Mouse (Mus musculus): ENCODE data around the gene Dusp21. TPM values are rescaled to one million over a fixed set of nuclear protein-coding genes. Genes with fewer than 3 reads are reported as not detected.

Dusp21 gene
- polyA plus RNA-seq (2015; fragmentation: Nextera tagmentation; extraction: Ambion mirVana), result not detected in 2 replicates

DNA sequence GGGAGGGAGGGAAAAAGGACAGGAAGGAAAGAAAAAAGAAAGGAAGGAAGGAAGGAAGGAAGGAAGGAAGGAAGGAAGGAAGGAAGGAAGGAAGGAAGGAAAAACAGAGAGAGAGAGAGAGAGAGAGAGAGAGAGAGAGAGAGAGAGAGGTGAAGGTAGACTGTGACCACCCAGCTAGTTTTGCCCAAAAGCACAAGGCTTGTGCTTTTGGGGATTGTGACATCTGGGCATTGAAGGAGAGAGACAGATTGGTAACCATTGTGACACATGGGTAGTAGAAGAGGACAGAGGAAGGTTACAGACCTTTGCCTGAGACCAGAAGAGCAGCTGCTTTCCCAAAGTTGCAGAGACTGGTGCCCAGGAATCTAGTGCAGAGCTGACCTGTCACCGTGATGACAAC is at the start of gene Dusp21:
Gene Dusp21 (plus strand): TSS at position 301 of the 400 bp plus-strand sequence.
- H3K27ac ChIP-seq (ENCODE audit: low read length), result no peak within 1 kb of the TSS
- no peak within 1 kb of the TSS for H3K4me3 ChIP-seq (ENCODE audit: low read length)
- H3K27me3 ChIP-seq (replicated peaks; ENCODE audit: control insufficient read depth, insufficient read depth, low read length), result no peaks in the 10 kb centered on the region
- no peak within 1 kb of the TSS for H3K4me2 ChIP-seq (ENCODE audit: low read depth, low read length)
- no peaks in the 10 kb centered on the region for H3K36me3 ChIP-seq (ENCODE audit: control insufficient read depth, insufficient read depth, low read length)
- no peaks in the 10 kb centered on the region for H3K9me3 ChIP-seq (ENCODE audit: control insufficient read depth, low read length)
- 96% methylated on average over 1 of the region's 1 CpGs for WGBS
- no peak within 1 kb of the TSS for H3K9ac ChIP-seq (ENCODE audit: low read depth, low read length)
- ATAC-seq, result no peak
- H3K4me1 ChIP-seq (ENCODE audit: control insufficient read depth, insufficient read depth, low read length), result no peaks in the 10 kb centered on the region

DNA sequence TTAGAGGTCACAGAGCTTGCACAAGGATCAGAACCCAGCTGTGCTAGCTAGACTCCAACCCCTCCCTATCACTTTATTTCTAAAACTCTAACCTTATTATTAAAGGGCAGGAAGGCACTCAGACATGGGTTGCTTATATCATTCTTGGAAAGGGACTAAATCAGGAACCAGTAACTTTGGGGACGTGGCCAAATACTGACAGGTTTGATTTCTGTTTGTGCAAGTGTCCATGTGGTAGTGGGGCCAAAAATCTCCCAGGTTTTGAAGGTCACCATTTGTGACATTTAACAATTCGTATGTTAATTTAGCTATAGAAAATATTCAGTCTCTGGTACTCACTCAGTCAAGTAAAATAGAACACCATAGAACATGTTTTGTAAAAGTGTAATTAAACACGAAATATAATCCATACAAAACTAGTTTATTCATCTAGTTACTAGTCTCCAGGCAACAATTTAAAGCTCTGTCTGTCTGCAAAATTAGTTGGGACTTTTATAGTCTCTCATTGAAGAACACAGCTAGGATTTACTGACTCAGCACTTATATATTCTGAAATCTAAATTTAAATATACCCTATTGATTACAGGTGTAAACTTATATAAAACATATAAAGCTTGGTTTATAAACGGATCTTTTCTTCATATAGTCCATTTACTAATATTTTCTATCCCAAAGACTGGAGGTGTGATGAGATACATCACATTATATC is 15.2 kb downstream of the Dusp21 start:
- Histone ChIP-seq H3K9ac (ENCODE audit: low read depth, low read length) (no peak overlapping the region), H3K4me1 (ENCODE audit: control insufficient read depth, insufficient read depth, low read length) (no peaks in the 10 kb centered on the region), H3K27ac (ENCODE audit: low read length) (no peak overlapping the region), H3K36me3 (ENCODE audit: control insufficient read depth, insufficient read depth, low read length) (no peaks in the 10 kb centered on the region), H3K4me3 (ENCODE audit: low read length) (no peak overlapping the region), H3K9me3 (ENCODE audit: control insufficient read depth, low read length) (no peaks in the 10 kb centered on the region), H3K27me3 (replicated peaks; ENCODE audit: control insufficient read depth, insufficient read depth, low read length) (no peaks in the 10 kb centered on the region), H3K4me2 (ENCODE audit: low read depth, low read length) (no peak overlapping the region; the same call in 1 of the 2 replicates)
- no peak for ATAC-seq
- 67% methylated on average over 4 of the region's 4 CpGs for WGBS

DNA sequence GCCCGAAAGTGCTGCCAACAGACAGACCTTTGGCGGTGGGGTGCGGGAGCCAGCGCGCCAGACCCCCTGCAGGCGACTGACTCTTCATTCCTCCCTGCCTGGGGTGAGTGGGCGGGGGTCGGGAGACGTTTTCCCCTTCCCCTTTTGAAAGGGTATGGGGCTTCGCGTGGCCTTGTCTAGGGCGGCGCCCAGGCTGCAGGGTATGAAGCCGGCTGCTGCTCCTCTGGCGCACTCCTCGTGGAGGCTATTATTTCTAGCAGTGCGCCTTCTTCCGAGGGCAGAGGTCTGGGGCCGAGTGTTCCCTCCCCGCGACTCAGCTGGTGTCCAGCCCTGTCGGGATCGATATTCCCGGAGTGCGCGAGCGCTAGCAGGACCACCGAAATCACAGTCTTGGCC is 16.1 kb downstream of the Dusp21 start:
- no peaks in the 10 kb centered on the region for H3K9me3 ChIP-seq (ENCODE audit: control insufficient read depth, low read length)
- peak overlapping the region; percentile 70 for H3K4me2 ChIP-seq (ENCODE audit: low read depth, low read length)
- peak overlapping the region; percentile 78 for H3K4me3 ChIP-seq (ENCODE audit: low read length)
- H3K36me3 ChIP-seq (ENCODE audit: control insufficient read depth, insufficient read depth, low read length), result no peaks in the 10 kb centered on the region
- H3K9ac ChIP-seq (ENCODE audit: low read depth, low read length), result peak overlapping the region; percentile 84
- peak overlapping the region; percentile 90 for H3K27ac ChIP-seq (ENCODE audit: low read length)
- under 1% methylated on average over 28 of the region's 28 CpGs for WGBS
- H3K27me3 ChIP-seq (replicated peaks; ENCODE audit: control insufficient read depth, insufficient read depth, low read length), result no peaks in the 10 kb centered on the region
- H3K4me1 ChIP-seq (ENCODE audit: control insufficient read depth, insufficient read depth, low read length), result no peaks in the 10 kb centered on the region
- ATAC-seq, result peak; percentile 80

DNA sequence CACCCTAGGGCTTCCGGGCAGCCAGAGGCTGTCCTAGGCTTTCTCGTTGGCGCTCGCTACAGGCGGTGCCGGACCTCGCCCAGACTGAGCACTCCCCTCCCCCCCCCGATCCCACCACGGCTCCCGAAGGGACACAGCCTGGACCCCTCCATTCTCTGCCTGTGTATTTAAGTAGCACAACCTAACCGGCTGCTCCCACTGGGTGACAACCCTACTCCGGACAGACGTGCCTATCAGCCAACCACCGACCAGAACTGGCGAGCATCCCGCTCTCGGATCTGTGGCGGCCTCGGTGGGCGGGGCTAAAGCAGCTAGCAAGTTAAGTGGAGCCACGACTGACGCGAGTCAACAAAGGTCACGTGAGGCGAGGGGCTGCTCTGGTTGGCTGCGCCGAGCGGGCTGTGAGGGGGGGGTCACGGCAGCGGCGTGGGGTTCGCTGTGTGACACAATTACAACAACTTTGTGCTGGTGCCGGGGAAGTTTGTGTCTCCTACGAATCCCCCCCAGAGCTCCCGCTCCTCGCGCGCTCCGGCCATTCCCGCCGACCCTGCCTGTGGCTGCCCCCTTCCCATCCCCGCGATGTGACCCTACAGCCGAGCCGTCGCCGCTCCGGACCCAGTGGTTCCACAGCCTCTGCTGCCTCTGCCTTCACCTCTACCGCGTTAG is 16.7 kb downstream of the Dusp21 start, which contains the start of gene Kdm6a:
Gene Kdm6a (plus strand): TSS at position 384 of the 666 bp plus-strand sequence.
- peak; percentile 99 for ATAC-seq
- Histone ChIP-seq H3K4me3 (ENCODE audit: low read length) (peak within 1 kb of the TSS; percentile 78), H3K36me3 (ENCODE audit: control insufficient read depth, insufficient read depth, low read length) (no peaks in the 10 kb centered on the region), H3K4me1 (ENCODE audit: control insufficient read depth, insufficient read depth, low read length) (no peaks in the 10 kb centered on the region), H3K9me3 (ENCODE audit: control insufficient read depth, low read length) (no peaks in the 10 kb centered on the region), H3K27ac (ENCODE audit: low read length) (peak within 1 kb of the TSS; percentile 98), H3K4me2 (ENCODE audit: low read depth, low read length) (peak within 1 kb of the TSS; percentile 70), H3K27me3 (replicated peaks; ENCODE audit: control insufficient read depth, insufficient read depth, low read length) (no peaks in the 10 kb centered on the region), H3K9ac (ENCODE audit: low read depth, low read length) (peak within 1 kb of the TSS; percentile 90)
- under 1% methylated on average over 50 of the region's 50 CpGs for WGBS

DNA sequence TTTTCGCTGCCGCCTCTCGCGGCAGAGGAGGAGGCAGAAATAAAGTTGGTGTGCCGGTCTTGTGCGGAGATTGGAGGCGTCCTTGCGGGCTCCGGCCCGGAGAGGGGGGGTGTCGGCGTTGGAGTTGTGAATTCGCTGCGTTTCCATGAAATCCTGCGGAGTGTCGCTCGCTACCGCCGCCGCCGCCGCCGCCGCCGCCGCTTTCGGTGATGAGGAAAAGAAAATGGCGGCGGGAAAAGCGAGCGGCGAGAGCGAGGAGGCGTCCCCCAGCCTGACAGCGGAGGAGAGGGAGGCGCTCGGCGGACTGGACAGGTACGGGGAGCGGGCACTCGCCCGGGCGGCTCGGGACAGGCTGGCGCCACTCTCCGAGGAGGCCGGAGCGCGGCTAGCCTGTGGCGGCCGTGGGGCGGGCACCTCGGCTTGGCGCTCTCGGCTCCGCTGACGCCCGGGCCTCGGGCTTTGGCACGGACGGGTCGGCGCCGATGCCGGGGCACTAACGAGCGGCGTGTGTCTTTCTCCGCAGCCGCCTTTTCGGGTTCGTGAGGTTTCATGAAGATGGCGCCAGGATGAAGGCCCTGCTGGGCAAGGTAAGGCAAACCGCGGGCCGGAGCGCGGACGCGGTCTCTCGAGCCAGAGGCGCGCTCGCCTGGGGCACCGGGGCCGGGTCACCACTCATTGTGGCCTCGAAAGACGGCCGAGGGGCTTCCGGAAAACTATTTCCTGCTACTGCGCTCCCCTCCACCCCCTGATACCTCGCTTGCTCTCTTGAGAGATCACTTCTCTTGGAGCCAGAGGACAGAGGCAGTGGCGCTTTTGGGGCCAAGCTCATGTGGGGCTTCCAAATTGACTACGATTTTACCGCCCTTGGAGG is 17.4 kb downstream of the Dusp21 start:
- H3K9ac ChIP-seq (ENCODE audit: low read depth, low read length), result peak overlapping the region; percentile 90
- H3K27ac ChIP-seq (ENCODE audit: low read length), result peak overlapping the region; percentile 98
- WGBS, result under 1% methylated on average over 77 of the region's 95 CpGs
- no peaks in the 10 kb centered on the region for H3K36me3 ChIP-seq (ENCODE audit: control insufficient read depth, insufficient read depth, low read length)
- H3K9me3 ChIP-seq (ENCODE audit: control insufficient read depth, low read length), result no peaks in the 10 kb centered on the region
- H3K4me1 ChIP-seq (ENCODE audit: control insufficient read depth, insufficient read depth, low read length), result no peaks in the 10 kb centered on the region
- ATAC-seq, result peak; percentile 29
- H3K4me3 ChIP-seq (ENCODE audit: low read length), result peak overlapping the region; percentile 78
- H3K4me2 ChIP-seq (ENCODE audit: low read depth, low read length), result peak overlapping the region; percentile 52
- no peaks in the 10 kb centered on the region for H3K27me3 ChIP-seq (replicated peaks; ENCODE audit: control insufficient read depth, insufficient read depth, low read length)

DNA sequence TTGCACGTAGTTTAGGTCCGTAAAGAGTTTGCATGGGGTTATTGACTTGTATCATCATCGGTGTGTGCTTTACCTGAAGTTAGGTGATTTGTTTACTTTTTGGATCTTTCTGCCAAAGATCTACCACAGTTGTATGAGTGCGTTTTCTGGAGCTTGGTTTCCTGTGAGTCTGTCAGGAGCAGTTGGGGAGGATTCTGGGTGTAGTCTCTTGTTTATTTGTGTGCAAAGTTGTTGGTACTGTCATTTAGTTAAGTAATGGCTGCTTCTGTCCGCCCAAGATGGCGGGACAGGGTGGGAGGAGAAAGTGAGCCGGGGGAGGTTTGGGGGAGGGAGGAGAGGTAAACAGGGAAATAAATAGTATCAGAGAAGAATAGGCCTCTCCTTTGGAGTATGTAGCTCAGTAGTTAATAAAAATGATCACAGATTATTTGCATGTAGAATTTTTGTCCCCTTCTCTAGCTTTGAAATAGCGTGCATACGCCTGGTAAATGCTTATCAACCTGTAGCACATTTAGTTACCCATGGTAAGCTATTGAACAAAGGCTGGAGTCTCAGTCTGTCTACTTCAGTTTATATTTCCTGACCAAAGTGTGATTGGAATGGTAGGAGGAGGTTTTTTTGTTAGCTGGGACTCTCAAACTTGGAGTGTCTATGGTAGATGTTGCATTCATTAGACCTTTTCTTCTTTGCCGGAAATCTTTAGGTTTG is 18.4 kb downstream of the Dusp21 start:
- ATAC-seq, result no peak
- Histone ChIP-seq H3K4me3 (ENCODE audit: low read length) (peak overlapping the region; percentile 78), H3K4me1 (ENCODE audit: control insufficient read depth, insufficient read depth, low read length) (no peaks in the 10 kb centered on the region), H3K27me3 (replicated peaks; ENCODE audit: control insufficient read depth, insufficient read depth, low read length) (no peaks in the 10 kb centered on the region), H3K9me3 (ENCODE audit: control insufficient read depth, low read length) (no peaks in the 10 kb centered on the region), H3K9ac (ENCODE audit: low read depth, low read length) (peak overlapping the region; percentile 90), H3K4me2 (ENCODE audit: low read depth, low read length) (peak overlapping the region; percentile 52), H3K27ac (ENCODE audit: low read length) (peak overlapping the region; percentile 98), H3K36me3 (ENCODE audit: control insufficient read depth, insufficient read depth, low read length) (no peaks in the 10 kb centered on the region)
- 1% methylated on average over 10 of the region's 10 CpGs for WGBS

DNA sequence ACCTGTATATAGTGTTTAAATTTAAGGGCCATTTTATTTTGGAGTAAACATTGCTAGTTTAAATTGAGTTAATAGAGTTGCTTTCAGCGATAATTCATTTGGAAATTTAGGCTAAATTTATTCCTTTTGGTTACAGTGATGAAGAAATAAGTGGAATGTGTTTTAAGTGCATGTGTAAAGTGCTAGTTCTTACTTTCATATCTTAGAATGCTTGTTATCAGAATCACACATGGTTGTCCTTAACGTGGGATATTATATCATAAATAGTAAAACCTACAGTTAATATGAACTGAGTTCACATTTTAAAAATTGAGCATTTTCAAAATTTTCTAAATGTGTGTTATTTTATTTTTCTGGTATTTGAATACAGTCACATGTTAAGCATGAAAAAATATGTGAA is 19.5 kb downstream of the Dusp21 start:
- no peaks in the 10 kb centered on the region for H3K27me3 ChIP-seq (replicated peaks; ENCODE audit: control insufficient read depth, insufficient read depth, low read length)
- no peak overlapping the region for H3K4me3 ChIP-seq (ENCODE audit: low read length)
- no peaks in the 10 kb centered on the region for H3K4me1 ChIP-seq (ENCODE audit: control insufficient read depth, insufficient read depth, low read length)
- ATAC-seq, result no peak
- H3K27ac ChIP-seq (ENCODE audit: low read length), result no peak overlapping the region
- 59% methylated on average over 2 of the region's 2 CpGs for WGBS
- no peaks in the 10 kb centered on the region for H3K36me3 ChIP-seq (ENCODE audit: control insufficient read depth, insufficient read depth, low read length)
- H3K9ac ChIP-seq (ENCODE audit: low read depth, low read length), result no peak overlapping the region
- H3K4me2 ChIP-seq (ENCODE audit: low read depth, low read length), result no peak overlapping the region
- H3K9me3 ChIP-seq (ENCODE audit: control insufficient read depth, low read length), result no peaks in the 10 kb centered on the region

DNA sequence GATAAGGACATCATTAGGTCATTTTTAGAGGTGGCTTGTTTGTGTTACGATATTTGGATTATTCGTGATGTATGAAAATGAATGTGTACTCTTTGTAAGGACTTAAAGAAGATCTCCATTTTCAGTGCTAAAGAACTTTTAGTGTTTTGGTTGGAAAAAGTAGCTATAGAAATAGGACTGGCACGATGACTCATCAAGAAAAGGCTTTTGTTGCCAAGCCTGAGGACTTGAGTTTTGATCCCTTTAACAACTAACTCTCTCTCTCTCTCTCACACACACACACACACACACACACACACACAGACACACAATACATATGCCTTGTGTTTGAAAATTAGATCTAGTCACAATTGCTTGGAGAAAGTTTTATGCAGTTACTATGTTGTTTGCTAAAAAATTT is 21.3 kb downstream of the Dusp21 start:
- H3K9ac ChIP-seq (ENCODE audit: low read depth, low read length), result no peak overlapping the region
- H3K27me3 ChIP-seq (replicated peaks; ENCODE audit: control insufficient read depth, insufficient read depth, low read length), result no peaks in the 10 kb centered on the region
- 79% methylated on average over 3 of the region's 3 CpGs for WGBS
- H3K4me1 ChIP-seq (ENCODE audit: control insufficient read depth, insufficient read depth, low read length), result no peaks in the 10 kb centered on the region
- H3K36me3 ChIP-seq (ENCODE audit: control insufficient read depth, insufficient read depth, low read length), result no peaks in the 10 kb centered on the region
- H3K27ac ChIP-seq (ENCODE audit: low read length), result no peak overlapping the region
- no peak overlapping the region for H3K4me3 ChIP-seq (ENCODE audit: low read length)
- no peaks in the 10 kb centered on the region for H3K9me3 ChIP-seq (ENCODE audit: control insufficient read depth, low read length)
- H3K4me2 ChIP-seq (ENCODE audit: low read depth, low read length), result no peak overlapping the region
- ATAC-seq, result no peak

All from intestine, embryonic 16.5 days (tissue).